Mouse (Mus musculus) lung, embryonic 14.5 days (tissue): ENCODE measurements around the gene Wnt4. TPM values are rescaled to one million over a fixed set of nuclear protein-coding genes. Genes with fewer than 3 reads are reported as not detected.

Experiments used
- ATAC-seq: fragments of 200-750 bp; cut with Nextera tagmentation; 2 replicates; pipeline ENCODE4 v1.8.0; 2017; ENCODE audit warnings: mild to moderate bottlenecking, moderate TSS enrichment, moderate library complexity; ENCODE audit not compliant: insufficient read depth
- DNase-seq: peaks from one replicate; pipeline ENCODE4 v3.0.0-alpha.2; 2015
- H3K27ac ChIP-seq: fragments of 300-500 bp; sonication (generic); 2 replicates; pipeline ENCODE4 v1.5.1; 2014; ENCODE audit warnings: low read depth, mild to moderate bottlenecking, moderate library complexity
- H3K27me3 ChIP-seq: fragments of 300-500 bp; sonication (generic); 2 replicates; pipeline ENCODE4 v1.6.1; 2014; ENCODE audit warnings: low read length, control low read depth; ENCODE audit not compliant: insufficient read depth
- H3K36me3 ChIP-seq: fragments of 300-500 bp; sonication (generic); 2 replicates; pipeline ENCODE4 v1.6.1; 2014; ENCODE audit warnings: control low read depth; ENCODE audit not compliant: insufficient read depth
- H3K4me1 ChIP-seq: fragments of 300-500 bp; sonication (generic); 2 replicates; pipeline ENCODE4 v1.6.1; 2014; ENCODE audit warnings: antibody characterized with exemption, control low read depth; ENCODE audit not compliant: insufficient read depth
- H3K4me2 ChIP-seq: fragments of 300-500 bp; sonication (generic); 2 replicates; pipeline ENCODE4 v1.6.1; 2014; ENCODE audit warnings: mild to moderate bottlenecking
- H3K4me3 ChIP-seq: fragments of 300-500 bp; sonication (generic); 2 replicates; pipeline ENCODE4 v1.5.1; 2014; ENCODE audit warnings: low read depth, low read length
- H3K9ac ChIP-seq: fragments of 300-500 bp; sonication (generic); 2 replicates; pipeline ENCODE4 v1.6.1; 2014
- H3K9me3 ChIP-seq: fragments of 300-500 bp; sonication (generic); 2 replicates; pipeline ENCODE4 v1.6.1; 2016; ENCODE audit warnings: low read depth, low read length, control low read depth
- CTCF ChIP-seq: IDR thresholded peaks from 2 replicates; pipeline ENCODE4 v1.5.1; 2016; ENCODE audit warnings: antibody characterized with exemption, low read depth
- WGBS: fragments of 180-500 bp; shearing (Covaris S2); extraction: QIAGEN DNeasy Blood & Tissue Kit; methylation state at CpG from one replicate; pipeline ENCODE4 v1.1.7; 2014; 5-methylcytosine and 5-hydroxymethylcytosine counted together
- polyA plus RNA-seq: library from polyadenylated mRNA; unstranded; fragments of >200 nt; fragmentation: Nextera tagmentation; extraction: Ambion mirVana; gene quantifications from 2 replicates; pipeline ENCODE4 v1.2.1, GENCODE M21; 2014

The Wnt4 gene
- polyA plus RNA-seq, 1 experiment from 2014 or later = 1.3 TPM

- Histone ChIP-seq H3K36me3 (peaks cover 26% of the 10 kb centered on the region), H3K27me3 (no peaks in the 10 kb centered on the region), H3K9me3 (no peaks in the 10 kb centered on the region), H3K4me3 (no peak overlapping the region), H3K9ac (no peak overlapping the region), H3K4me1 (no peaks in the 10 kb centered on the region), H3K27ac (no peak overlapping the region), H3K4me2 (no peak overlapping the region)
- no peak for TF ChIP-seq CTCF
- 75% methylated on average over 2 of the region's 2 CpGs for WGBS
- no peak for ATAC-seq
- no peak for DNase-seq
Observed at GRCm38 (mm10) chr4:137345112-137345511, 67.8 kb downstream of the Wnt4 start.

GRCm38 (mm10) chr4:137345790-137346189 is 68.5 kb downstream of the Wnt4 start:
- H3K36me3 ChIP-seq = peaks cover 26% of the 10 kb centered on the region
- H3K4me3 ChIP-seq = no peak overlapping the region
- H3K4me2 ChIP-seq = no peak overlapping the region
- DNase-seq = no peak
- H3K4me1 ChIP-seq = no peaks in the 10 kb centered on the region
- H3K9ac ChIP-seq = no peak overlapping the region
- no peak for ATAC-seq
- no peaks in the 10 kb centered on the region for H3K9me3 ChIP-seq
- no peaks in the 10 kb centered on the region for H3K27me3 ChIP-seq
- H3K27ac ChIP-seq = no peak overlapping the region
- 85% methylated on average over 1 of the region's 1 CpGs for WGBS
- TF ChIP-seq CTCF = no peak

Other genes with a start within 250 kb of the Wnt4 start
- gene Zbtb40, start 228.7 kb upstream of the Wnt4 start, polyA plus RNA-seq = 5.4 and 5.5 TPM in 2 replicates
- gene Cdc42, start 80.2 kb downstream of the Wnt4 start, polyA plus RNA-seq = 690 and 693 TPM in 2 replicates
- not detected in 2 replicates for gene Cela3a, start 132.3 kb downstream of the Wnt4 start, polyA plus RNA-seq
- not detected in 2 replicates for gene Cela3b, start 153.1 kb downstream of the Wnt4 start, polyA plus RNA-seq
- not detected in 2 replicates for gene 1700013G24Rik, start 175.8 kb downstream of the Wnt4 start, polyA plus RNA-seq
- gene Hspg2, start 191.3 kb downstream of the Wnt4 start, polyA plus RNA-seq = 51.2 and 58.1 TPM in 2 replicates